Mouse (Mus musculus) limb, embryonic 12.5 days (tissue): ENCODE data around the gene Tmed1. TPM values are rescaled to one million over a fixed set of nuclear protein-coding genes. Genes with fewer than 3 reads are reported as not detected.
"Not testable (repeated sequence)": the region's sequence is repeated elsewhere in the genome, so short reads cannot be mapped to it uniquely, and the experiment has no call there.

Source experiments
- ATAC-seq: fragments of 200-750 bp; cut with Nextera tagmentation; 2 replicates; pipeline ENCODE4 v1.8.0; 2017; ENCODE audit warnings: low read depth, moderate TSS enrichment; ENCODE audit not compliant: insufficient number of reproducible peaks, insufficient read depth, low FRiP score, low TSS enrichment
- H3K27ac ChIP-seq: fragments of 300-500 bp; sonication (generic); 2 replicates; pipeline ENCODE4 v1.5.1; 2016; ENCODE audit warnings: mild to moderate bottlenecking, moderate library complexity
- H3K27me3 ChIP-seq: fragments of 300-500 bp; sonication (generic); 2 replicates; pipeline ENCODE4 v1.6.1; 2016; ENCODE audit warnings: mild to moderate bottlenecking, moderate library complexity
- H3K36me3 ChIP-seq: fragments of 300-500 bp; sonication (generic); 2 replicates; pipeline ENCODE4 v1.6.1; 2016; ENCODE audit warnings: mild to moderate bottlenecking, moderate library complexity
- H3K4me1 ChIP-seq: fragments of 300-500 bp; sonication (generic); replicated peaks from 2 replicates; pipeline ENCODE4 v1.6.1; 2016
- H3K4me2 ChIP-seq: fragments of 300-500 bp; sonication (generic); 2 replicates; pipeline ENCODE4 v1.6.1; 2016; ENCODE audit warnings: mild to moderate bottlenecking, moderate library complexity
- H3K4me3 ChIP-seq: fragments of 300-500 bp; sonication (generic); replicated peaks from 2 replicates; pipeline ENCODE4 v1.5.1; 2016; ENCODE audit warnings: mild to moderate bottlenecking
- H3K9ac ChIP-seq: fragments of 300-500 bp; sonication (generic); replicated peaks from 2 replicates; pipeline ENCODE4 v1.6.1; 2016; ENCODE audit warnings: mild to moderate bottlenecking, moderate library complexity
- H3K9me3 ChIP-seq: fragments of 300-500 bp; sonication (generic); 2 replicates; pipeline ENCODE4 v1.6.1; 2016; ENCODE audit warnings: mild to moderate bottlenecking, moderate library complexity
- WGBS: fragments of 180-500 bp; shearing (Covaris S2); methylation state at CpG from one replicate; pipeline ENCODE4 v1.1.7; 2016; 5-methylcytosine and 5-hydroxymethylcytosine counted together
- polyA plus RNA-seq: library from polyadenylated mRNA; unstranded; fragments of >200 nt; fragmentation: Nextera tagmentation; extraction: Ambion mirVana; gene quantifications from 2 replicates; pipeline ENCODE4 v1.2.1, GENCODE M21; 2016

The Tmed1 gene
- polyA plus RNA-seq, 1 experiment from 2014 or later = 108 TPM

GRCm38 (mm10) chr9:21525142-21525936, 15.3 kb upstream of the Tmed1 start:
- WGBS = 88% methylated on average over 7 of the region's 7 CpGs
- Histone ChIP-seq H3K9ac (no peak overlapping the region), H3K36me3 (no peaks in the 10 kb centered on the region), H3K27ac (no peak overlapping the region), H3K27me3 (no peaks in the 10 kb centered on the region), H3K4me3 (no peak overlapping the region), H3K4me2 (no peak overlapping the region), H3K9me3 (no peaks in the 10 kb centered on the region), H3K4me1 (no peaks in the 10 kb centered on the region)
- ATAC-seq = no peak

- H3K36me3 ChIP-seq, ATAC-seq, H3K4me3 ChIP-seq, H3K27ac ChIP-seq, H3K9me3 ChIP-seq, H3K27me3 ChIP-seq, H3K4me1 ChIP-seq, H3K4me2 ChIP-seq, H3K9ac ChIP-seq: not testable (repeated sequence)
- 79% methylated on average over 6 of the region's 6 CpGs for WGBS
Measured at GRCm38 (mm10) chr9:21518690-21519089, 8.6 kb upstream of the Tmed1 start.

- H3K36me3 ChIP-seq = no peaks in the 10 kb centered on the region
- H3K4me2 ChIP-seq = no peak overlapping the region
- no peak overlapping the region for H3K9ac ChIP-seq
- no peak overlapping the region for H3K4me3 ChIP-seq
- H3K27me3 ChIP-seq = no peaks in the 10 kb centered on the region
- ATAC-seq = no peak
- H3K4me1 ChIP-seq = no peaks in the 10 kb centered on the region
- WGBS = 77% methylated on average over 6 of the region's 6 CpGs
- H3K27ac ChIP-seq = no peak overlapping the region
- H3K9me3 ChIP-seq = no peaks in the 10 kb centered on the region; the same call in 1 of the 2 replicates
Measured at GRCm38 (mm10) chr9:21517947-21518495, 8.0 kb upstream of the Tmed1 start.

- Histone ChIP-seq H3K4me3 (no peak overlapping the region), H3K27me3 (no peaks in the 10 kb centered on the region), H3K27ac (no peak overlapping the region), H3K9me3 (no peaks in the 10 kb centered on the region; the same call in 1 of the 2 replicates), H3K9ac (no peak overlapping the region), H3K4me2 (no peak overlapping the region), H3K36me3 (peaks cover 8% of the 10 kb centered on the region; the same call in 1 of the 2 replicates), H3K4me1 (peaks cover 15% of the 10 kb centered on the region)
- ATAC-seq = no peak
- 97% methylated on average over 4 of the region's 4 CpGs for WGBS
Measured at GRCm38 (mm10) chr9:21513466-21513865, 3.4 kb upstream of the Tmed1 start.

GRCm38 (mm10) chr9:21511052-21511451, 1.0 kb upstream of the Tmed1 start:
- H3K4me3 ChIP-seq = peak overlapping the region; percentile 63
- H3K27me3 ChIP-seq = no peaks in the 10 kb centered on the region
- H3K4me1 ChIP-seq = peaks cover 15% of the 10 kb centered on the region
- H3K9me3 ChIP-seq = no peaks in the 10 kb centered on the region
- ATAC-seq = no peak
- peak overlapping the region; percentile 71 for H3K4me2 ChIP-seq
- peaks cover 32% of the 10 kb centered on the region for H3K36me3 ChIP-seq
- 78% methylated on average over 9 of the region's 9 CpGs for WGBS
- peak overlapping the region; percentile 89 for H3K27ac ChIP-seq
- H3K9ac ChIP-seq = peak overlapping the region; percentile 76

- 10% methylated on average over 7 of the region's 7 CpGs for WGBS
- peak; percentile 18; the same call in 1 of the 2 replicates for ATAC-seq
Measured at GRCm38 (mm10) chr9:21510689-21511015, 600 bp upstream of the Tmed1 start.

GRCm38 (mm10) chr9:21508871-21509404, 1.1 kb downstream of the Tmed1 start:
- no peak for ATAC-seq
- WGBS = 78% methylated on average over 7 of the region's 7 CpGs
- H3K27me3 ChIP-seq = no peaks in the 10 kb centered on the region
- H3K9me3 ChIP-seq = no peaks in the 10 kb centered on the region
- H3K27ac ChIP-seq = peak overlapping the region; percentile 89; the same call in 1 of the 2 replicates
- peak overlapping the region; percentile 63 for H3K4me3 ChIP-seq
- H3K4me1 ChIP-seq = peaks cover 15% of the 10 kb centered on the region
- H3K36me3 ChIP-seq = peaks cover 53% of the 10 kb centered on the region
- peak overlapping the region; percentile 71 for H3K4me2 ChIP-seq
- H3K9ac ChIP-seq = peak overlapping the region; percentile 76

More at GRCm38 (mm10) chr9:21510689-21511015, 600 bp upstream of the Tmed1 start:
- H3K4me2 ChIP-seq = peak overlapping the region; percentile 71
- H3K36me3 ChIP-seq = peaks cover 36% of the 10 kb centered on the region
- peaks cover 15% of the 10 kb centered on the region for H3K4me1 ChIP-seq
- H3K9me3 ChIP-seq = no peaks in the 10 kb centered on the region
- peak overlapping the region; percentile 76 for H3K9ac ChIP-seq
- H3K27ac ChIP-seq = peak overlapping the region; percentile 89
- H3K27me3 ChIP-seq = no peaks in the 10 kb centered on the region
- H3K4me3 ChIP-seq = peak overlapping the region; percentile 63

- whole genome bisulfite sequencing = 92% methylated on average over 15 of the region's 15 CpGs
- H3K9ac ChIP-seq = no peak overlapping the region
- H3K27ac ChIP-seq = no peak overlapping the region
- peaks cover 15% of the 10 kb centered on the region for H3K4me1 ChIP-seq
- H3K36me3 ChIP-seq = peaks cover 63% of the 10 kb centered on the region
- H3K4me2 ChIP-seq = no peak overlapping the region
- H3K27me3 ChIP-seq = no peaks in the 10 kb centered on the region
- no peaks in the 10 kb centered on the region for H3K9me3 ChIP-seq
- H3K4me3 ChIP-seq = no peak overlapping the region
- no peak for ATAC-seq
Measured at GRCm38 (mm10) chr9:21507753-21508430, 2.2 kb downstream of the Tmed1 start.

- no peak for ATAC-seq
- peaks cover 74% of the 10 kb centered on the region for H3K36me3 ChIP-seq
Measured at GRCm38 (mm10) chr9:21505767-21506166, 4.3 kb downstream of the Tmed1 start.

GRCm38 (mm10) chr9:21503352-21503751, 6.7 kb downstream of the Tmed1 start:
- ATAC-seq = no peak

More at GRCm38 (mm10) chr9:21505767-21506166, 4.3 kb downstream of the Tmed1 start:
- Histone ChIP-seq H3K4me1 (peaks cover 11% of the 10 kb centered on the region), H3K4me2 (no peak overlapping the region), H3K27me3 (no peaks in the 10 kb centered on the region), H3K9me3 (no peaks in the 10 kb centered on the region), H3K9ac (no peak overlapping the region), H3K27ac (no peak overlapping the region), H3K4me3 (no peak overlapping the region)

GRCm38 (mm10) chr9:21498284-21498902, 11.7 kb downstream of the Tmed1 start:
- Histone ChIP-seq H3K9ac (no peak overlapping the region), H3K27ac (no peak overlapping the region; the same call in 1 of the 2 replicates), H3K4me2 (no peak overlapping the region), H3K36me3 (peaks cover 52% of the 10 kb centered on the region), H3K4me3 (no peak overlapping the region), H3K27me3 (no peaks in the 10 kb centered on the region), H3K9me3 (no peaks in the 10 kb centered on the region), H3K4me1 (peaks cover 38% of the 10 kb centered on the region)
- WGBS = 90% methylated on average over 12 of the region's 12 CpGs
- no peak for ATAC-seq

More at GRCm38 (mm10) chr9:21503352-21503751, 6.7 kb downstream of the Tmed1 start:
- Histone ChIP-seq H3K4me2 (no peak overlapping the region), H3K4me1 (no peaks in the 10 kb centered on the region), H3K4me3 (no peak overlapping the region), H3K27ac (no peak overlapping the region), H3K36me3 (peaks cover 79% of the 10 kb centered on the region), H3K9ac (no peak overlapping the region), H3K9me3 (no peaks in the 10 kb centered on the region), H3K27me3 (no peaks in the 10 kb centered on the region)
- WGBS = 92% methylated on average over 8 of the region's 8 CpGs
